Mouse (Mus musculus) Patski (cell line): ENCODE results near the gene Wipf3. TPM values are rescaled to one million over a fixed set of nuclear protein-coding genes. Genes with fewer than 3 reads are reported as not detected.

ENCODE experiments used
- ATAC-seq: fragments of 100-300 bp; one replicate; pipeline ENCODE4 v1.8.0; 2021
- CTCF ChIA-PET: fragments of 350-600 bp; sonication (Branson Sonifier 250); formaldehyde crosslinking; loops from one replicate; lab custom pipeline; 2022; ENCODE audit warnings: inconsistent platforms; lab: Charles Lee
- POLR2A ChIA-PET: fragments of 350-600 bp; sonication (Branson Sonifier 250); formaldehyde crosslinking; loops from one replicate; lab custom pipeline; 2022; ENCODE audit warnings: antibody characterized with exemption, inconsistent platforms; lab: Charles Lee
- DNase-seq: peaks from one replicate; pipeline ENCODE4 v3.0.0-alpha.2; 2011; ENCODE audit warnings: low read depth, low spot score
- H3K27me3 ChIP-seq: fragments of 371-371 bp; one replicate; pipeline ENCODE4 v1.5.1; 2021
- CTCF ChIP-seq: fragments of 100-300 bp; IDR thresholded peaks from one replicate; pipeline ENCODE4 v1.5.1; 2021
- in situ Hi-C: fragments of 300-500 bp; cut with MboI; formaldehyde crosslinking; loops from 3 replicates; pipeline ENCODE4 v1.11.1; 2018; ENCODE audit warnings: low pct_unique_long_range_greater_than_20kb, mixed read lengths
- polyA plus RNA-seq: library from polyadenylated mRNA; unstranded; gene quantifications from one replicate; pipeline ENCODE4 v1.2.3, GENCODE M21; 2021

The Wipf3 gene
- polyA plus RNA-seq, 1 experiment from 2014 or later = 4.5 TPM

DNA sequence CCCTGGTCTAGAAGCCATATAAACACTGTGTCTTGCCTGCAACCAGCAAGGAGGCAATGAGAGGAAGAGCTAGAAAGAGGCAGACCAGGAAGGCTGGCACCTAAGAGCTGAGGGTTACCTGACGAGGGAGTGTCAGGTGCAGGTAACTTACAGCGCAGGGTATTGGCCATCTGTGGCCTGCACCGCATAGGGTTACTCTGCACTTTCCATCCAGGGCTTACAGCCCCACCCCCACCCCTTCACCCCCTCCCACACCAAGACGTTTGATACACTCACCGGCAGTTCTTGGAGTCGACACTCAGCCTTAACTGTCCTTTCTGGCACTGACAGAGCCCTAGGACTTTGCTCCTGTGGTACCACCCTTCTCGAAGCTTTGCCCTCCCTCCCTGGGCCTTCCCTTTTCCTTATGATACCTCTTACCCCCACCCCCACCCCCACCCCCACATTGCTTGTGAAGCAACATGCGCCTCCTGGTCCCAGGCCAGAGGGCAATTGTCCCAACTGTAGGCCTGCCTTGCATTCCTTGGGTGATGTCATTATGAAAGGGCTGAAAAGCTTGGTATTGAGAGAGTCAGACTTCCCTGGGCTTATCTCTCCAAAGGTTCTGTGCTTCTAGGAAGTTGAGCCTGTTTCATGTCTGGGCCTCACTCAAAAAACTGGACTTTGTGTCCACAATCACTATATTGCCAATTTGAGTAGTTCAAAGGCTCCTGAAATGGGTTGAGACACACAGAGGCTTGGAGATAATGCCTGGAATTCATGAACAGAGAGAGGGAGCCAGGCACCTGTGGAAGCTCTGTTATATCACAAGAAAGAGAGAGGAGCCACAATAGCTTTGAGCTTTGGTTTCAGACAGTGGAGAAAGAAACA is 43.7 kb downstream of the Wipf3 start:
- ATAC-seq = no peak
- TF ChIP-seq CTCF = no peak
- DNase-seq = no peak
- in situ Hi-C loops = no loop called here
- peaks cover 10% of the 10 kb centered on the region for H3K27me3 ChIP-seq
- ChIA-PET CTCF (interaction anchor here (1.0 kb wide), 2 partner anchors 8 to 10 kb away, joined by 3 to 4 read pairs; no protein-coding TSS in a partner anchor), POLR2A (no interaction called here)

DNA sequence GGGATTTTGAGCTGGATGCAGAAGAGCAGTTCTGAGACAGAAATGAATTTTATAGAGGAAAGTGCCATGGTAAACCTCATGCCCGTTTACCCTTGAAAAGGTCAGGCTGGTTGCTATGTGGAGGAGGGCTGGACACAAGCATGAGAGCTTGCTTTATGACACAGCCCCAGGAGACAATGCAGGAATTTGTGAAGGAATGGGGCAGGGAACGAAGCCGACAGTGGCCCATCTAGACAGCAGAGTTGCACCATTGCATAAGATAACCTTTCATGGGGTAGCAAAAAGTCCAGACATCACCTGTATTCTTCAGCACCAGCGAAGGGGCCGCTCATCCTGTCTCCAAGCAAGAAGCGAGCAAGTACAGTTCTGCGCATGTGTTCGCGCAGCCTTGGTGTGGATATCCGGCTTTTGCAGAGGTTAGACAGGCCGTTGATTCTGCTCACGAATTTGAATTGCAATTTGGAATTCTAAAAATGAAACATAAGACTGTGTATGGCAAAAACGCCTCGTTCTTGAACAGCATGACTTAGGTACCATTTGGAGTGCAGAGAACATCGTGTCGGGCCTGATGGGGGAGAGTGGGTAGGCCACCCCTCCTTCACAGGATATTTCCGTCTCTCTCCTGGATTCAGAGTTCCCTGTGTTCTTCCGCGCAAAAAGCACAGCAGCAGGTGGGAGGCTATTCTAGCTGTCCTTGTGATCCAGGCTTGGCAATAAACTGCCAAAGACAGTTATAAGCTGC is 46.7 kb downstream of the Wipf3 start:
- in situ Hi-C loops = no loop called here
- no peak for DNase-seq
- no peak for ATAC-seq
- POLR2A ChIA-PET = no interaction called here
- H3K27me3 ChIP-seq = peaks cover 12% of the 10 kb centered on the region
- TF ChIP-seq CTCF = no peak
- CTCF ChIA-PET = interaction anchor here (1.2 kb wide), 1 partner anchor 84 kb away, joined by 3 read pairs; no protein-coding TSS in a partner anchor

DNA sequence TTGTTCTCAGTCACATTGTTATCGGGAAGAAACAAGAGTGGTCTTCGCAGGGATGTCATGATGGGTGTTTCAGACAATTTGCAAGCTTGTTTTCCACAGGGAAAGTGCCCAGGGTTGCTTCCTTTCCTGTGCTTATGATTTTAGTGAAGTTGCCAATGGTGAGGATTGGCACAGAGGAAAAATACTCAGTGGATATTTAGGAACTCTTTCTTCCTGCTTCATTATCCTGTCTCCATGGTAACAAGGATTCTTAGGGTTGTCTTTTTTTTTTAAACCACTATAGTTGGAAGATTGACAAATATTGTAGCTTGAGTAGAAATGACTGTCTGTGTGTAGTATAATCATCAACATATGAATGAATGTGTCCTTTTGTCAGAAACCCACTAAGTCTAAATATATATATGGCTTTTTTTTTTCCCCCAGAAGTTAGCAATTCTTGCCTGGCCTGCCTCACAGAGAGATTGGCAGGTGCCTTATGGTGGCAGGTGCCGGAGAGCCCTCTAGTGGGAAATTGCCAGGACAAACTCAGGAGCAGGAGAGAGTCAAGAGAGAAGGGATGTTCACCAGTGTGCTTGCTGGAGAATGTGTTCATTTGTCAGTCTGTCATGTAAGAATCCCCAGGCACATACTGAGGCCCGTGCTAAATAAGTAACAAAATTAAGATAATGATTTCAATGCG is 49.4 kb downstream of the Wipf3 start:
- peaks cover 6% of the 10 kb centered on the region for H3K27me3 ChIP-seq
- DNase-seq (no peak), ATAC-seq (no peak)
- ChIA-PET POLR2A (interaction anchor here (0.8 kb wide), 1 partner anchor 86 kb away, joined by 3 read pairs; no protein-coding TSS in a partner anchor), CTCF (interaction anchor here (1.0 to 1.7 kb wide), 3 partner anchors 50 to 90 kb away, joined by 4 to 8 read pairs (median 4); partner anchors contain the start of gene Wipf3)
- in situ Hi-C loops = no loop called here
- no peak for TF ChIP-seq CTCF

DNA sequence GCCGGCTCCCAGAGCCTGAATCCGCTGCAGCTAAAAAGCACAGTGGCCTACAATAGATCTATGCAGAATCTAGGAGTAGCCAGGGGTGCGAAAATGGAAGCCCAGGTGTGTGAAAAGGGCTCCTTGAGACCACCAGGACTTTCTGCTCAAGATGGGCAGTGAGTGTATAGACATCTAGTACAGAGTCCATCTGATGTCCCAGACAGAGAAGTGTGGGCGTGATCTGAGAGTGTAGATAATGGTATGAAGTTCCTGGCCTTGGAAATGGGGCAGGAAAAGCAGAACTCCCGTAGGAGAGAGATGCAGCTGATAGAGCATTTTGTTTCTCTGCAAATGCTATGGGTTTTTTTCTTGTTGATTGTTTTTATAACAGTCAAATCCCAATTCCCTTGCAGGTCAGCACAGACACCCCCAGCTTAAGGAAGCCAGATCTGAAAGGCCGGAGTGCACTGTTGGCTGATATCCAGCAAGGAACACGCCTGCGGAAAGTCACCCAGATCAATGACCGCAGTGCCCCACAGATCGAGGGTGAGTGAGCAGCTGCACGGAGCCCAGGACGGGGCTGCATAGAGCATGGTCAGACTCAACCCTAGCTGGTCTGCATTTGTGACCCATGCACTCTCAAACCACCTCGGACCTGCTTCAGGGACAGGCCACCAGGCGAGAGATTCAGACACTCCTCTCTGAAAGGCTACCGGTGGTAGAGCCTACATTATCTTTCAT is 52.1 kb downstream of the Wipf3 start:
- in situ Hi-C loops = no loop called here
- DNase-seq (no peak), ATAC-seq (no peak)
- POLR2A ChIA-PET = no interaction called here
- TF ChIP-seq CTCF = no peak
- peaks cover 6% of the 10 kb centered on the region for H3K27me3 ChIP-seq
- CTCF ChIA-PET = interaction anchor here (1.2 kb wide), 1 partner anchor 20 kb away, joined by 3 read pairs; no protein-coding TSS in a partner anchor

DNA sequence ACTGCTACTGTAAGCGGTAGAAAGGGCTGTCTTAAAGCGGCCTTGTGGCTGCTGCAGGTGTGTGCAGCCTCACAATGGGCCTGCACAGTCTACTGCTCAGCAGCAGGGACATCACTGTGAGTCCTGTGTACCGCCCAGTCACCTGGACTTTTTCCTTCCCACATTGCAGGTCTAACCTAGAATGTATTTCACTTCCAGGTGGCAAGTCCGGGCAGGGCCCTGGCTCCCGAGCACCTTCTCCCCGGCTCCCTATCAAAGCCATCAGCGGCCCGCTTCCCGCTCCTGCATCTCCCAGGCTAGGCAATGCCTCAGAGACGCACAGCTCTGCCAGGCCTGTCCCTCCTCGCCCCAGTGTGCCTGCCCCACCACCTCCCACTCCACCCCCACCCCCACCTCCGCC is 55.6 kb downstream of the Wipf3 start:
- POLR2A ChIA-PET = no interaction called here
- in situ Hi-C loops = no loop called here
- ATAC-seq = no peak
- TF ChIP-seq CTCF = no peak
- CTCF ChIA-PET = no interaction called here
- DNase-seq = no peak
- peaks cover 5% of the 10 kb centered on the region for H3K27me3 ChIP-seq

DNA sequence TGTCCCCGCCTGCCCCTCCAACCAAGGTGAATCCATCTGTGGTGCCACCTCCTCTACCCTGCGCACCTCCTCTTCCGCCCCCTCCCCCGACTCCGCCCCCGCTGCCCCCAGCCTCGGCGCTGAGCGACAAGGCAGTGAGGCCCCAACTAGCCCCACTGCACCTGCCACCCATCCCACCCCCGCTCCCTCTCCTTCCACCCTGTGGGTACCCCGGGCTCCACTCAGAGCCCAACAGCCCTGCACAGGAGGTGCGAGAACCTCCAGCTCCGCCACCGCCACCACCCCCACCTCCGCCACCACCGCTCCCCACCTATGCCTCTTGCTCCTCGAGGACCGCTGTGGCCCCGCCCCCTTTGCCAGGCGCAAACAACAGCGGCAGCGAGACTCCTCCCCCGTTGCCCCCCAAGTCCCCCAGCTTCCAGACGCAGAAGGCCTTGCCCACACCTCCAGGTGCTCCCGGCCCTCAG is 56.1 kb downstream of the Wipf3 start:
- DNase-seq (no peak), ATAC-seq (no peak)
- in situ Hi-C loops = no loop called here
- CTCF ChIA-PET = no interaction called here
- POLR2A ChIA-PET = interaction anchor here (0.6 kb wide), 1 partner anchor 57 kb away, joined by 3 read pairs; no protein-coding TSS in a partner anchor
- peaks cover 5% of the 10 kb centered on the region for H3K27me3 ChIP-seq
- no peak for TF ChIP-seq CTCF

DNA sequence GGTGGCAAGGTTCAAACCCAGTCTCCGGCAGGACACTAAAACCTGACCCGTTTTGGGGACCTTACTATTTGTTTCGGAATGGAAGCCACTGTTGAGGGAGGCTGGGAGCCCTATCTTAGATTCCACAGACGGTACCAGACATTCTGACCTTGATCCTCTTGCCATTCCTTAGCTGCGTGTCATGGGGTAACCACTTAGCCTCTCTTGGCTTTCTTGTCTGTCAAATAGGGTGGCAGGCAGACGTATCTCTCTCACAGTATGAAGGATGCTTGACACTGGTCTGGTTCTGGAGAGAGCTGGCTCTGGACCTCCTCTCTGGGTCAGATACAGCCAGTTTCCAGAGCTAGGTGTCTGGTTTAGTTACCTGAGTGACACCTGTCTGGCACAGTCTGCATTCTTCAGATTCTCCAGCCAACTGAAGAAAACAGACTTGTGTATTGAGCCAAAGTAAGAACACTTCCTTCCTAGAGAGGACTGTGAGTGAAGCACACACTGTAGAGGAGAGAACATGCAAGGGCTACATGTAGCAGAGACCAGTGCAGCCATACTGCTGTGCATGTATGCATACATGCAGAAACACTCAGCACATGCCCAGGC is 56.7 kb downstream of the Wipf3 start:
- in situ Hi-C loops = no loop called here
- no peak for ATAC-seq

DNA sequence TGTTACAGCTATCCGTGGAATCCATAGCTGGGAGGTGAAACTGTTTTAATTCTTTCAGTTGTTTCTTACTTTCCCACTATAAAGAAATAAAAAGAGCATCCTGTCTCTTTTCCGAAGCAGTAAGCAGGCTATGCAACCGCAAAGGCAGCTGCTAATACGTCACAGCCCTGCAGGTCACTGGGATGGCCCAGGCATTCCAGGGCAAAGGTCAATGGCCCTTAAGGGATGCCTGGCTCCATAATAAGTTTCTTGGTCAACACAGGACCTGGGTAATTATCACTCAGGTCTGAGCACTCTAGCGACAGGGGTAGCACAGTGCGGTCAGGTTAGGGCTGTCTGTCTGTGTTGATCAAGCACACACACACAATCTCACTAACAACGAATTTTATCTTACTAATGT is 61.7 kb downstream of the Wipf3 start:
- no peak for DNase-seq

More for the DNA sequence above, 56.7 kb downstream of the Wipf3 start:
- ChIA-PET CTCF (no interaction called here), POLR2A (interaction anchor here (0.6 kb wide), 1 partner anchor 57 kb away, joined by 3 read pairs; no protein-coding TSS in a partner anchor)
- no peak for DNase-seq
- no peak for TF ChIP-seq CTCF
- H3K27me3 ChIP-seq = peaks cover 5% of the 10 kb centered on the region

DNA sequence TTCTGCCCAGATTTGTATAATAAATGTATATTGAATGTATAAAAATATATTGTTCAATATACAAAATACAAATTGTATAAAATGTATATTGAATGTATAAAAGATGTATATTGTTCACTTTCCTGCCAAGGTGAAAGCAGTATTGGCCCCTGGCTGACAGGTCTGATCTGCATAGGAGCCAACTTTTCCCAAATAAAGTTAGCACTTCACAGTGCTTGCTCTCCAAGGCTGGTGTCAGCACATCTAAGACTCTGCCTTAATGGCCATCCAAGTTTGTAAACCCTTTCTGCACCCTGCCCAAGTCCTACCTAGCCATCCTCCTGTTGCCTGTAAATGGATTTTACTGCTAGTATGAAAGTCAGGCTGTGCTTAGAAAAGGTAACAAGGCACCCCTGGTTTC is 64.7 kb downstream of the Wipf3 start:
- in situ Hi-C loops = no loop called here
- POLR2A ChIA-PET = no interaction called here
- no peak for TF ChIP-seq CTCF
- no peak for DNase-seq
- CTCF ChIA-PET = no interaction called here
- ATAC-seq = no peak
- H3K27me3 ChIP-seq = no peaks in the 10 kb centered on the region

More for the DNA sequence above, 61.7 kb downstream of the Wipf3 start:
- CTCF ChIA-PET = interaction anchor here (2.0 kb wide), 1 partner anchor 15 kb away, joined by 6 read pairs; no protein-coding TSS in a partner anchor
- in situ Hi-C loops = no loop called here
- no peak for TF ChIP-seq CTCF
- no peak for ATAC-seq
- peaks cover 5% of the 10 kb centered on the region for H3K27me3 ChIP-seq
- POLR2A ChIA-PET = no interaction called here
